Mouse (Mus musculus): ENCODE results near the gene Emg1. TPM values are rescaled to one million over a fixed set of nuclear protein-coding genes. Genes with fewer than 3 reads are reported as not detected.

The Emg1 gene
- total RNA-seq, 2 experiments from 2014 or later, result 41.8 to 45.9 TPM

- no peak for DNase-seq (ENCODE audit: low spot score in 2 of 2)
- intact Hi-C loops (cut with DNase I), result loop anchor here (1.0 to 5.0 kb wide), 3 partner anchors 40 to 97 kb away; partner anchors contain the start of gene Grcc10
Observed at GRCm38 (mm10) chr6:124661995-124662394, 50.0 kb downstream of the Emg1 start.

GRCm38 (mm10) chr6:124661156-124661806, 50.7 kb downstream of the Emg1 start:
- no peak for DNase-seq (ENCODE audit: low spot score in 2 of 2)
- intact Hi-C loops (cut with DNase I), result loop anchor here (5.0 kb wide), 1 partner anchor 41 kb away; no protein-coding TSS in a partner anchor

GRCm38 (mm10) chr6:124658067-124658466, 53.9 kb downstream of the Emg1 start:
- no peak for DNase-seq (ENCODE audit: low spot score in 2 of 2)
- intact Hi-C loops (cut with DNase I), result no loop called here

GRCm38 (mm10) chr6:124655893-124656292, 56.1 kb downstream of the Emg1 start:
- no peak for DNase-seq (ENCODE audit: low spot score in 2 of 2)
- intact Hi-C loops (cut with DNase I), result no loop called here

Small RNA genes lying within 50 kb of the gene (microRNA-seq; reads per million reads assigned to microRNA genes)
- gene Mir141 (not detected), gene Mir200c (16.7 reads per million, percentile 37 among the genes with 10 or more reads in this experiment)

Other genes starting within 250 kb of the Emg1 start
- 100 to 1,000 TPM; 362 to 401 TPM for gene Clstn3, start 247.4 kb downstream of the Emg1 start, total RNA-seq (2021)
- gene C1rl, start 219.1 kb downstream of the Emg1 start, total RNA-seq (2021), result under 1 TPM; 0.25 to 0.34 TPM
- gene C1ra, start 199.8 kb downstream of the Emg1 start, total RNA-seq (2021), result 1 to 10 TPM; 1.3 to 1.4 TPM
- gene C1s1, start 169.8 kb downstream of the Emg1 start, total RNA-seq (2021), result 1 to 10 TPM; 1.2 to 2.5 TPM
- gene C1rb, start 141.9 kb downstream of the Emg1 start, total RNA-seq (2021), result under 1 TPM; 0.15 to 0.23 TPM
- gene C1s2, start 76.1 kb downstream of the Emg1 start, total RNA-seq (2021), result under 1 TPM in 1 of 2 experiments, not detected in 1; 0.32 TPM
- gene Lpcat3, start 49.2 kb downstream of the Emg1 start, total RNA-seq (2021), result 10 to 100 TPM; 20.9 to 23.0 TPM
- 100 to 1,000 TPM; 113 to 127 TPM for gene Phb2, start 158 bp upstream of the Emg1 start, total RNA-seq (2021)
- 1 to 10 TPM; 3.7 to 6.6 TPM for gene Ptpn6, start 26.5 kb upstream of the Emg1 start, total RNA-seq (2021)
- 100 to 1,000 TPM; 285 to 313 TPM for gene Grcc10, start 29.2 kb upstream of the Emg1 start, total RNA-seq (2021)
- gene Gm45234, start 43.8 kb upstream of the Emg1 start, total RNA-seq (2021), result not detected
- gene Atn1, start 44.3 kb upstream of the Emg1 start, total RNA-seq (2021), result 100 to 1,000 TPM; 162 to 175 TPM
- gene Eno2, start 57.5 kb upstream of the Emg1 start, total RNA-seq (2021), result 1,000 to 10,000 TPM; 1,042 to 1,110 TPM
- gene Lrrc23, start 67.5 kb upstream of the Emg1 start, total RNA-seq (2021), result 1 to 10 TPM; 1.7 to 1.8 TPM
- 1 to 10 TPM; 4.9 TPM for gene Spsb2, start 96.5 kb upstream of the Emg1 start, total RNA-seq (2021)
- 100 to 1,000 TPM; 736 to 850 TPM for gene Tpi1, start 102.1 kb upstream of the Emg1 start, total RNA-seq (2021)
- 100 to 1,000 TPM; 191 to 199 TPM for gene Usp5, start 117.3 kb upstream of the Emg1 start, total RNA-seq (2021)
- 1 to 10 TPM; 1.5 to 1.8 TPM for gene Cdca3, start 117.4 kb upstream of the Emg1 start, total RNA-seq (2021)
- under 1 TPM in 1 of 2 experiments, not detected in 1; 0.30 TPM for gene Gnb3, start 128.1 kb upstream of the Emg1 start, total RNA-seq (2021)
- gene P3h3, start 145.6 kb upstream of the Emg1 start, total RNA-seq (2021), result 10 to 100 TPM; 12.6 to 37.2 TPM
- 100 to 1,000 TPM; 218 to 235 TPM for gene Gpr162, start 151.8 kb upstream of the Emg1 start, total RNA-seq (2021)
- 1 to 10 TPM; 5.4 to 5.8 TPM for gene Cd4, start 176.0 kb upstream of the Emg1 start, total RNA-seq (2021)
- gene Lag3, start 199.5 kb upstream of the Emg1 start, total RNA-seq (2021), result 1 to 10 TPM; 2.7 to 3.1 TPM
- gene Ptms, start 207.9 kb upstream of the Emg1 start, total RNA-seq (2021), result 1,000 to 10,000 TPM in 1 of 2 experiments, 100 to 1,000 TPM in 1; 913 to 1,047 TPM
- gene Mlf2, start 219.2 kb upstream of the Emg1 start, total RNA-seq (2021), result 100 to 1,000 TPM; 606 to 697 TPM

All from left cerebral cortex, postnatal 36 days (tissue).